Mouse (Mus musculus) ovary, postnatal 36 days (tissue): ENCODE results near the gene Synpo2.

Experiments
- DNase-seq: peaks from one replicate; pipeline ENCODE4 v3.0.0; 2022; ENCODE audit warnings: low spot score, mixed read lengths

Synpo2 gene

GRCm38 (mm10) chr3:123235921-123236320 is at the start of gene Synpo2:
Gene Synpo2, minus strand, starts transcription at chr3:123236149.
- DNase-seq: peak; percentile 74

DNA sequence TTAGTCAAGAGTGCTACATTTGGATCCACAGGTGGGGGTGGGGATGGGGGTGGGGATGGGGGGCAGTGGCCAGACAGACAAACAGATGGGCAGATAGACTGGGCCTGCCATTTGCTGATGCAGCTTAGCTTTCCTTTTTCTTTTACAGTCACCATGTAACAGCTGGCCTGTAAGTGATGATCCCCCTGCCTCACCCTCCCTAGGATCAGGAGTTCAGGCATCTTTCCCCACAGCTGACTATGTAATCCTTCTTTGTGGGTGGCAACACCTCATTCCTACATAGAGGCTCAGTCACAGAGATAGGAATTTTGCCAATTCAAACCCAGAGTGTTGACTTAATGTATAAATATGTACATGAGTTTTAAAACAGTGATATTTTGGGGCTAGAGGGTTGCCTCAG is 49.7 kb upstream of the Synpo2 start:
- no peak for DNase-seq

DNA sequence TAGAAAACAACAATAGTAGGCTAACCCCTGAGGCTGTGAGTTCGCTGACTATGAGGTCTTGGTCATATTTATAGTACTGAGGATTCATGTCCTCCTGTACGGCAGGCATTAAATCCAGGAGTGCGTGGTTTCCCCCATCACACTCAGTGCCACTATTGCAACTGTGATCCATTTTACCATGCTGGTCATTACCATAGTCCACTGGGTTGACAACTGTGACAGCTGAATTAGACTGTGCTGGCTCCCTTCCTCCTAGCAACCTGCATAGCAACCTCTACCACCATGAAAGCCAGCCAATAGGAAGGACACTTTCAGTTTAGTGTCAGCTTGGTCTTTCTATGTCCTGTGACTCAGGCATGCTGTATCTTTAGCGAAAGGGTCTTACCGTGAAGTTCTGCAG is 48.3 kb upstream of the Synpo2 start:
- no peak for DNase-seq

- no peak for DNase-seq
These were observed 47.1 kb upstream of the Synpo2 start for GRCm38 (mm10) chr3:123282866-123283615.

- DNase-seq: peak; percentile 69
These were observed 31.8 kb upstream of the Synpo2 start for GRCm38 (mm10) chr3:123267741-123268201.

- peak; percentile 87 for DNase-seq
These were observed 31.1 kb upstream of the Synpo2 start, which contains the start of gene Sec24d for GRCm38 (mm10) chr3:123266753-123267651. Gene Sec24d, plus strand, starts transcription at chr3:123267455.

GRCm38 (mm10) chr3:123264706-123265105 is 28.8 kb upstream of the Synpo2 start:
- DNase-seq: no peak

GRCm38 (mm10) chr3:123258709-123259108 is 22.8 kb upstream of the Synpo2 start:
- no peak for DNase-seq

DNA sequence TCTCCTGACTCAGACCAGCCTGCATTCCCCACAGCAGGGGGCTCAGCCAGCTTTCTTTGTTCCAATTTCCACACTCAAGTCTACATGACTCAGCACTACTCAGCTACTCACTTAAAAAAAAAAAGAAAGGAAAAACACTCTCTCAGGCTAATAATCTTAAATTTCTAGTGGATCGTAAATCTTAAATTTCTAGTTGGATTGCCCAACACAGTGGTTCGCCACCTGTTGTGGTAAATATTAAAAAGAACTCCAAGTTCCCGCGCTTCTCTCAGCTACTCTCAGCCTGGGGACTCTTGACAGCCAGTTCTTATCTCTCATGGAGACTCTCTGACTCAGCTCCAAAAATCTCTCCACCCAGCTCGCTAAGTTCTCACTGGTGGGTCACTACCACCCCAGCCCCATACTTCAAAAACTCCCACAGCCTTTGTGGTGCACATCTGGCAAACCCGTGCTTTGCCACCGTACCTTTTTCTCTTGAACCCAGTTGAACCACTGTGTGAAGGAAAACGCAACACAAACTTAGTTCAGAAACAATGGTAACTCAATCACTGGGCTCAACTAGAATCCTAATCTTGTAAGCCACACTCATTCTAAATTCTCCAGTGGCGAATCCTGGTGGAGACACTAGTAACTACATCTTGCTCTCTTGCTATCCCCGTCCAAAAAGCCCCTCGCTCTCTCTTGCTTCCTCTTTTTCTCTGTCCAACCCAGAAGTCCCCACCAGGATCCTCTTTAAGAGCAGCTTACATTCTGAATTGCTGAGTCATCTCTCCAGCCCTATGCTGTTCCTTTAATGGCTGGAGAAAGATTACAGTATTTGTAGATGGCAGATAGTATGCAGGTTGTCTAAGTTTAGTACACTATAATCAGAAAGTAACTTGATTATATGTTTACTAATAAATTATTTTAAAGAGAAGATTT is 20.5 kb upstream of the Synpo2 start:
- DNase-seq: no peak

- no peak for DNase-seq
These were observed 9.7 kb upstream of the Synpo2 start for GRCm38 (mm10) chr3:123245646-123246045.

- no peak for DNase-seq
These were observed 8.4 kb upstream of the Synpo2 start for GRCm38 (mm10) chr3:123244376-123244775.

- no peak for DNase-seq
These were observed 1.5 kb upstream of the Synpo2 start for GRCm38 (mm10) chr3:123237446-123237845.

DNA sequence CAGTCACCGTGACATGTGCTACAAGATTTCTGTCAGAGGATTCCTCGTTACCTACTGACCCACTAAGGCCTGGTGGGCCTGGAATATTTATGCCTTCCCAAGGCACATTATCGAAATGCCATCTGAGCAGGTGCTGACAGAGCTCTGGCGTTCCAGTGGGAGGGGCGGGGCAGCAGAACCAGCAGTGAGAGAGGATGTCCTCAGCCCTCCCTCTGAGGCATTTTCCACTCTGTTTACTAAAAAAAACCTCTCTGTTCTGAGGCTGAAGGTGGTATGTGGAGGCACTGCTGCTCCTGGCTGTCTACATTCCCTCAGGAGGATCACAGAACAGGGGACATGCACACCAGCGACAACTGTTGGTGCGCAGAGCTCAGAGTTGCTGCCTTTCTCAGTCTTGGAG is 1.1 kb upstream of the Synpo2 start:
- DNase-seq: no peak

DNA sequence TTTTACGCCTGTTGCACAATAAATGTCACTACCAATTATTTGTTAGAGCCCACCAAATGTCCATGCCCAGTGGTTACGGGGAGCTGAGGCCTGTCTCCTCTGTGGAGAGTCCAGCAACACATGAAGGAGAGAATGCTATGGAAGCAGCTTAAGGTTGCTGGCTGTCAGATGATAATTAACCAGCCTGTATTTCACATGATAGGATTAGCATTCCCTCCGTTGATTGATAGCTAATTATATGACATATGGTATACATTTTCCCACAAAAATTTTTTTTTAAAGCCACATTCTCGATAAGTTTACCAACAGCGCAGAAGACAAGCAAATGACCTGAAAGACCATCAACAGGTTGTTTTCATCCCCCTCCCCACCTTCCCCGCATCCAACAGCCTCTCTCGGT is 454 bp downstream of the Synpo2 start:
- DNase-seq: no peak

DNA sequence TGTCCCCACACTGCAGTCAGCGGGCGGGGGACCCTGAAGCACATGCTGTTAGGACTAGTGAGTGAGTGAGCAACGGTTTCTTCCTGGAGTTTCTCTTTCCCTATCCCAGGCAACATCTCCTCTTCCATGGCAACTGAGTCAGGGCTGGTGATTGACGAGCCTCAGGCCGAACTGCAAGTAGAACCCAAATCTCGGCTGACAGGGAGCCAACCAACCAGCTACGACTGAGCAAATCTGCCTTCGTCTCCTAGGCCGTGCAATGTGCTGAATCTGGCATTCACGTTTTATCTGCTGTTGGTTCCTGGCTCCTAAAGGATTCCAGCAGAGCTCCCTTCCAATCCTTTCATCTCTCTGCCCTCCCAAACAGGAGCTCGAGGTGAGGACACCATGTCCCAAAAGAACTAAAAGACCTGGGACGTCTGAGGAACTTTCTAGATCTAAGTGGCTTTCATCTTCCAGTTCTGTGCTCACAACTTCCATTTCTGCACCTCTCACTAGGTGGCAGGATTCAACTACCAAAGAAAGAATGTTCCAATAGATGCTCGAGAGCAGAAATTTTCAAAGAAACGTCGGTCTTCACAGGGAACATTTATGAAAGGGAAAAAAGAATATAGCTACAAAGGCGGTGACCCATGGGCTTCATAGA is 1.6 kb downstream of the Synpo2 start:
- DNase-seq: no peak

GRCm38 (mm10) chr3:123231639-123232038 is 4.3 kb downstream of the Synpo2 start:
- DNase-seq: no peak

DNA sequence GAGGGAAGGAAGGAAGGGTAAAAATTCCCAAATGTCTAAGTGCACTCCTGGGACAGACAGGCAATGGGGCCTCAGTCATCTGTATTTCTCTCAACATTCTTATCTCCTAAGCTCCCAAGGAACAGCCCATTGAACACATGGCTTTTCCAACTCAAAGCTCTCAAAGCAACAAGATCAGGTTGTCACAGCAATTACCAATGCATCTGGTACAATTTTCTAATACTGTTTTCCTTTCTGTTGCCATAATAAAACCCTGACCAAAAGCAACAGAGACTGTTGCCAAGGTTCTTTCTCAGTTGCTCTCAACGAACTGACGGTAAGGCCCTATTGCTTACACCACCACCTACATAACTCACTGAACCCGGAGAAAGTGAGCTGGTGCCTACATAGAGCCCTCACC is 8.7 kb downstream of the Synpo2 start:
- no peak for DNase-seq

- no peak for DNase-seq
These were observed 17.3 kb downstream of the Synpo2 start for GRCm38 (mm10) chr3:123218646-123219045.

- no peak for DNase-seq
These were observed 27.1 kb downstream of the Synpo2 start for GRCm38 (mm10) chr3:123208891-123209290.

DNA sequence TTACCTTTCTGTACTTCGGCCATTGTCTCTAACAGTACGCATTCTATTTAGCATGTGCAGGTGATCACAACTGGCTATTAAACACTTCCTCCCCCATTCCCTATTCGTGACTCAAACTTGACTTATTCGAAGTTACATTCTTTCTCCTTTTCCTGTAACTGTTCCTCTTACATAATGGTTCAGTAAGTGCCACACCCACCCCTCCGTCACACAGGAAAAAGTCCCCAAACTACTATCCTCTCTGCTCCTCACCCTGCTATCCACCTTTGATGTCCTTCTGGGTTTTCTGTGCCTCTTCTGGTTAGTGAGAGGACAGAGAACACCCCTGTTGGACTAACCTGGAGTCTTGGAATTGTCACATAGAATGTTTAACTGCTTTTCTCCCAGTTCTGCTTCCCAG is 28.6 kb downstream of the Synpo2 start:
- no peak for DNase-seq

- DNase-seq: no peak
These were observed 30.5 kb downstream of the Synpo2 start for GRCm38 (mm10) chr3:123205485-123205884.
